Mouse (Mus musculus) neural tube, embryonic 11.5 days (tissue): ENCODE data around the gene B4galt5. TPM values are rescaled to one million over a fixed set of nuclear protein-coding genes. Genes with fewer than 3 reads are reported as not detected.

Source experiments
- ATAC-seq: fragments of 200-750 bp; cut with Nextera tagmentation; 2 replicates; pipeline ENCODE4 v1.8.0; 2017; ENCODE audit warnings: moderate number of reproducible peaks, mild to moderate bottlenecking, moderate TSS enrichment, moderate library complexity; ENCODE audit not compliant: insufficient read depth, low FRiP score, low TSS enrichment
- DNase-seq: peaks from one replicate; pipeline ENCODE4 v3.0.0-alpha.2; 2015; ENCODE audit warnings: low spot score
- H3K27ac ChIP-seq: fragments of 300-500 bp; sonication (generic); 2 replicates; pipeline ENCODE4 v1.5.1; 2014; ENCODE audit warnings: low read depth, mild to moderate bottlenecking, low read length
- H3K27me3 ChIP-seq: fragments of 300-500 bp; sonication (generic); 2 replicates; pipeline ENCODE4 v1.6.1; 2014; ENCODE audit warnings: mild to moderate bottlenecking, low read length, mixed read lengths; ENCODE audit not compliant: control insufficient read depth, insufficient read depth
- H3K36me3 ChIP-seq: fragments of 300-500 bp; sonication (generic); 2 replicates; pipeline ENCODE4 v1.6.1; 2014; ENCODE audit warnings: mild to moderate bottlenecking, low read length, moderate library complexity, mixed read lengths; ENCODE audit not compliant: control insufficient read depth, insufficient read depth
- H3K4me1 ChIP-seq: fragments of 300-500 bp; sonication (generic); 2 replicates; pipeline ENCODE4 v1.6.1; 2014; ENCODE audit warnings: low read length, mixed read lengths; ENCODE audit not compliant: control insufficient read depth, insufficient read depth
- H3K4me2 ChIP-seq: fragments of 300-500 bp; sonication (generic); 2 replicates; pipeline ENCODE4 v1.6.1; 2014; ENCODE audit warnings: low read depth, mild to moderate bottlenecking, moderate library complexity
- H3K4me3 ChIP-seq: fragments of 300-500 bp; sonication (generic); 2 replicates; pipeline ENCODE4 v1.5.1; 2014; ENCODE audit warnings: low read depth, low read length
- H3K9ac ChIP-seq: fragments of 300-500 bp; sonication (generic); 2 replicates; pipeline ENCODE4 v1.6.1; 2014; ENCODE audit warnings: mild to moderate bottlenecking, low read length
- H3K9me3 ChIP-seq: fragments of 300-500 bp; sonication (generic); 2 replicates; pipeline ENCODE4 v1.6.1; 2016; ENCODE audit warnings: low read length; ENCODE audit not compliant: control insufficient read depth
- WGBS: fragments of 180-500 bp; shearing (Covaris S2); extraction: QIAGEN DNeasy Blood & Tissue Kit; methylation state at CpG from one replicate; pipeline ENCODE4 v1.1.7; 2014; 5-methylcytosine and 5-hydroxymethylcytosine counted together
- polyA plus RNA-seq: library from polyadenylated mRNA; unstranded; fragments of >200 nt; fragmentation: Nextera tagmentation; extraction: Ambion mirVana; gene quantifications from 2 replicates; pipeline ENCODE4 v1.2.1, GENCODE M21; 2014

B4galt5 gene
- polyA plus RNA-seq, 1 experiment from 2014 or later = 26.9 TPM

- Histone ChIP-seq H3K4me1 (peaks cover 18% of the 10 kb centered on the region), H3K9me3 (no peaks in the 10 kb centered on the region), H3K36me3 (no peaks in the 10 kb centered on the region), H3K4me2 (no peak overlapping the region), H3K4me3 (no peak overlapping the region), H3K27me3 (no peaks in the 10 kb centered on the region), H3K9ac (no peak overlapping the region), H3K27ac (no peak overlapping the region)
- DNase-seq (no peak), ATAC-seq (no peak)
- 78% methylated on average over 7 of the region's 7 CpGs for WGBS
Observed at GRCm38 (mm10) chr2:167332336-167332987, 16.5 kb downstream of the B4galt5 start.

- WGBS = 62% methylated on average over 5 of the region's 5 CpGs
- DNase-seq = no peak
- Histone ChIP-seq H3K27me3 (no peaks in the 10 kb centered on the region), H3K4me1 (peaks cover 24% of the 10 kb centered on the region), H3K4me2 (no peak overlapping the region), H3K9me3 (no peaks in the 10 kb centered on the region), H3K4me3 (no peak overlapping the region), H3K36me3 (no peaks in the 10 kb centered on the region), H3K9ac (no peak overlapping the region), H3K27ac (no peak overlapping the region)
- ATAC-seq = no peak
Observed at GRCm38 (mm10) chr2:167331432-167331921, 17.5 kb downstream of the B4galt5 start.

DNA sequence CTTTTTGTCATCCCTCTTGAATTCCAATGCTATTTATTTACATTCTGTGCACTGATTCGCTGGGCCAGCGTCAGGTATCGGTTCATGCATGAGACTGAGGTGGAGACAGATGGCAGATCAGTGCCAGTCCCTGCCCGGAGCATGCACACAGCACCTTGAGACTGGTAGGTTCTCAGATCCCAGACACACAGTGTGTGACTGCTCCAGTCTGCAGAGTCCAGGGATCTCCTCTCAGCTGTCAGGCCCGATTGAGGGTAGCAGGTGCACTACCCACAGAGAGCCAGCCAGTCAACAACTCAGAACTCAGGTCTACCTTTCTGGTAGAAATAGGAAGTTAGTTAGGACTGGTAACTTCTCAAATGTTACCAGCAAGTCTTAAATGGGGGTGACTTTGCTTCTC is 18.4 kb downstream of the B4galt5 start:
- no peak for ATAC-seq
- Histone ChIP-seq H3K36me3 (no peaks in the 10 kb centered on the region), H3K9me3 (no peaks in the 10 kb centered on the region), H3K4me3 (no peak overlapping the region), H3K4me2 (no peak overlapping the region), H3K9ac (no peak overlapping the region), H3K27ac (no peak overlapping the region), H3K4me1 (peaks cover 24% of the 10 kb centered on the region), H3K27me3 (no peaks in the 10 kb centered on the region)
- no peak for DNase-seq
- 90% methylated on average over 5 of the region's 5 CpGs for WGBS

GRCm38 (mm10) chr2:167329478-167330262 is 19.3 kb downstream of the B4galt5 start:
- no peak overlapping the region for H3K27ac ChIP-seq
- no peak for ATAC-seq
- DNase-seq = no peak
- H3K36me3 ChIP-seq = no peaks in the 10 kb centered on the region
- peaks cover 21% of the 10 kb centered on the region for H3K4me1 ChIP-seq
- H3K9ac ChIP-seq = no peak overlapping the region
- no peaks in the 10 kb centered on the region for H3K9me3 ChIP-seq
- no peaks in the 10 kb centered on the region for H3K27me3 ChIP-seq
- no peak overlapping the region for H3K4me3 ChIP-seq
- WGBS = 93% methylated on average over 9 of the region's 9 CpGs
- no peak overlapping the region for H3K4me2 ChIP-seq

DNA sequence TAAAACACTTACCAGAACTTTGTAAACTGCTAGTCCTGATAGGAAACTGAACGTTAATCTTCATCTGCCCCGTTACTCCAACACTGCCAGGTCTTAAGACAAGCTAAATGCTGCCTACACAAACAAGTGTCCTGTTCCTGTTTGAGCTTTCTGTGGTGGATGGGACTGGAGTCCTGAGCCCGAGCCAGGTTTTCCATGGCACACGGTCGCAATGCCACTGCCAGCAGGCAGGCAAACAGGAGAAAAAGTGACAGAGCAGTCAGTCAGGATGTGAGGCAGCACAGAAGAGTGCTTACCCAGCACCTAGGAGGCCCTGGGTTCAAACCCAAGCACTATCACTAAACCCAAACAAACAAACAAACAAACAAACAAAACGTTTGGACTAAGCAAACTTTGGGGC is 20.6 kb downstream of the B4galt5 start:
- no peaks in the 10 kb centered on the region for H3K36me3 ChIP-seq
- H3K9me3 ChIP-seq = no peaks in the 10 kb centered on the region
- no peak overlapping the region for H3K4me3 ChIP-seq
- ATAC-seq (no peak), DNase-seq (no peak)
- WGBS = 85% methylated on average over 6 of the region's 6 CpGs
- H3K4me2 ChIP-seq = no peak overlapping the region
- no peak overlapping the region for H3K27ac ChIP-seq
- no peak overlapping the region for H3K9ac ChIP-seq
- no peaks in the 10 kb centered on the region for H3K27me3 ChIP-seq
- peaks cover 18% of the 10 kb centered on the region for H3K4me1 ChIP-seq

DNA sequence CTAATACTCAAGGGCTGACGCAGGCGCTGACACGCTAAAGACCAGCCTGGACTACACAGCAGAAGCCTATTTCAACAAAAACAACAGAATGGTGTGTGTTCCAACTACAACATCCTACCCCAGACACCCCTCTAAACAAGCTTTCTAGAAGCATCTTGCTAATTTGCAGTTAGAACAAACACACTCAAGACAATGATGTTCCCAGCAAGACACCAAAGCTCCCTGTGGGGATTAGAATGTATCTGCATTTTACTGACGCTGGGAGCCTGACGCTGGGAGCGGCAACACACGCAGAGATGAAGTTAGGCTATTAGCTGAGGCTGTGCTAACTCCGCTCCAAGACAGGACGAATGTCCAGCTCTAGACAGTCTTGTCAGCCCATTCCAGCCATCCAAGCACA is 22.4 kb downstream of the B4galt5 start:
- no peaks in the 10 kb centered on the region for H3K9me3 ChIP-seq
- H3K27ac ChIP-seq = no peak overlapping the region
- DNase-seq = no peak
- no peaks in the 10 kb centered on the region for H3K27me3 ChIP-seq
- H3K4me3 ChIP-seq = no peak overlapping the region
- H3K4me1 ChIP-seq = peaks cover 8% of the 10 kb centered on the region
- no peaks in the 10 kb centered on the region for H3K36me3 ChIP-seq
- H3K9ac ChIP-seq = no peak overlapping the region
- no peak overlapping the region for H3K4me2 ChIP-seq
- WGBS = 49% methylated on average over 9 of the region's 9 CpGs
- ATAC-seq = no peak

DNA sequence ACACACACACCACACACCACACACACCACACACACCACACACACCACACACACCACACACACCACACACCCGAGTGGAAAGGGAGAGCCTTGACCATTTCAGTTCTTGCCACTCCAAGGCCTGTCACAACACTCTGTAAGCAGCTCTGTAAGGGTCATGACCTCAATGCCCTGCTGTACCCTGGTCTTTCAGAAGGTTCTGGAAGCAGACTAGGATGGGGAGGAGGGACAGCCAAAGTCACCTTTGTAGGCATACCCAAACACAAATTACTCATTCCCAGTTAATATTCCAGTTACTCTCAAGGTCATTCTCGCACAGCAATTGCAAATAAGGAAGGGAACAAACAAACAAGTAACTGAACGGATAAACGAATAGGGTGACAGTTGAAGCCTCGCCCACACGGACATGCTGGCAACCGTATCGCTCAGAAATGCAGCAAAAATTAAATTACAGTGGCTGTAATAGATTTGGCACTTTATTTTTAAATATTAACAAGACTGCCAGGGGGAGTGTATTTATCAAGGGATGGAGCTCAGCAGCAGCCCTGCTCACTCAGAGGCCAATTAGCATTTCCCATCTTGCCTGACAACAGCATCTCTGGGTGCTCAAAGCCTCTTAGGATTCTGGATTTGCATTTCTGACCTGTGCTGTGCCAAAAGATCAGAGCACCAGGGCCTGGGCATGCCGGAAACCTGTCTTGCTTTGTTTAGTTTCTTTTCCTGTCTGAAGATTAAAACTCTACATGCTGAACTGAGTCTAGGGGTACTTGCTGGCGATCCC is 24.6 kb downstream of the B4galt5 start:
- peaks cover 5% of the 10 kb centered on the region; the same call in 1 of the 2 replicates for H3K4me1 ChIP-seq
- no peak overlapping the region for H3K27ac ChIP-seq
- no peaks in the 10 kb centered on the region for H3K9me3 ChIP-seq
- no peak overlapping the region for H3K4me3 ChIP-seq
- H3K9ac ChIP-seq = no peak overlapping the region
- no peaks in the 10 kb centered on the region for H3K27me3 ChIP-seq
- no peak for ATAC-seq
- WGBS = 79% methylated on average over 10 of the region's 10 CpGs
- no peak for DNase-seq
- H3K4me2 ChIP-seq = no peak overlapping the region
- no peaks in the 10 kb centered on the region for H3K36me3 ChIP-seq

DNA sequence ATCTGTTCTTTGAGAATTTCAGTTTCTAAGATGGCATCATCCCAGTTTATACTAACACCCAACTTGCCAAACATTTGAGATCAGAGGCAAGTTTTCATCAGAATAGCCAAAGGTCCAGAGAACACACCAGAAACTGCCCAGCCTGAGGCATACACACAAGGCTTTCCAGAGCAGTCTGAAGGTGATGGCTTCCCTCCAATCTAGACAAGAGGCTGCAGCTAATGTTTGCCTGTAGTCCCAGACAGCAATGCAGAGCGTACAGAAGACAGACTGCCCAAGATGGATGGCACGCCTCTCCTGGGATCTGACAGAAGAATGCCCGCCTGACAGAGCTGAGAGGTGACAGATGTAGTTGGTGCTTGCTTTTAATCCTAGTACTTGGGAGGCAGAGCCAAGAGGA is 25.9 kb downstream of the B4galt5 start:
- DNase-seq (no peak), ATAC-seq (no peak)
- H3K4me3 ChIP-seq = no peak overlapping the region
- no peaks in the 10 kb centered on the region for H3K27me3 ChIP-seq
- 56% methylated on average over 3 of the region's 3 CpGs for WGBS
- H3K9ac ChIP-seq = no peak overlapping the region
- H3K9me3 ChIP-seq = no peaks in the 10 kb centered on the region
- H3K36me3 ChIP-seq = no peaks in the 10 kb centered on the region
- H3K4me1 ChIP-seq = peaks cover 9% of the 10 kb centered on the region
- H3K4me2 ChIP-seq = no peak overlapping the region
- H3K27ac ChIP-seq = no peak overlapping the region
